Mouse (Mus musculus): ENCODE results near the gene Luc7l3.
"Not testable (repeated sequence)": the region's sequence is repeated elsewhere in the genome, so short reads cannot be mapped to it uniquely, and the experiment has no call there.

The Luc7l3 gene

DNA sequence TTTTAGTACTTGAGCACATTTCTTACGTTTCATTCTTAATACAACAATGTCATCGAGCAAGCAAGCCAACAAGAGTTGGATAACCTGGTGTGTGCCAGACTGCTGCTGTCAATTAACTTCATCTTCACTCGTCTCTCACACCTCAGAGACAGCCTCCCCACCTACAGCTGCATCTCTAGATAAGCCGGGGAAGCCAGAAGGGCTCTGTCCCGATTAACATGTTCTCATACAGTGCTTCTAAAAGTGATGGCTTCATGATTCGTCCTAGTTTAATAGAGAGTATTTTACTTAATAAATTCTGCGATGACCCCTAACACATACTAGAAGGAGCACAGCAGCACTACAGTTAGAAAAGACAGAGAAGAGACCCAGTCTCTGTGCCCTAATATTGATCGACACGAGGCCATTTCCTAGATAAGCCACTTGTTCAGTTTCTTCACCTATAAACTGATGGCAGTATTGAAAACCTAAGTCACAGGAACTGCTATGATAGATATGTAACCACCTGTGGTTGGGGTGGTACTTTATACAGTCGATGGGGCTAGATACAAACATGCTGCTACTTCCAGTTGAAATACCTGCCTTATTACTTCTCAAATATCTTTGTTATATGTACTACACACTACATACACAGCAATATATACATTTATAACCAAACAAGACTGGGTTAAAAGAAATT lies 31.6 kb downstream of the Luc7l3 start:
- no peak for DNase-seq

DNA sequence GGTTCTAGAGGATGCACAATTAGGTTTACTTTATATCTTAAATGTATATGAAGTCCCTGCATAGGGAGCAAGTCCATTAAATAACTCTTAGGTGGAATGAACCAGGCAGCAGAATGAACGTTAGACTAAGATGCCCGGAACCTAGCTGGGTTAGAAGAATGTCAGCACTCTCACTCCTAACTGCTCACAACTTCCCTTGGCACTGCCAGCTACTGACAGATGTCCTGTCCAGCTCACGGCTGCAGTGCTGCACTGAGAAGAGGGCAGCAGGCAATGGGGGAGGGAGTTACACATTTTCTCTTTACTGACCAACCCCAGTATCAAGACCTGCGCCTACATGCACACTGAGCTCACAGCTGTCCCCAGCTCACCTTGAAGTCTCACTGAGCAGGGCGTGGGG lies 34.7 kb downstream of the Luc7l3 start:
- DNase-seq = no peak

DNA sequence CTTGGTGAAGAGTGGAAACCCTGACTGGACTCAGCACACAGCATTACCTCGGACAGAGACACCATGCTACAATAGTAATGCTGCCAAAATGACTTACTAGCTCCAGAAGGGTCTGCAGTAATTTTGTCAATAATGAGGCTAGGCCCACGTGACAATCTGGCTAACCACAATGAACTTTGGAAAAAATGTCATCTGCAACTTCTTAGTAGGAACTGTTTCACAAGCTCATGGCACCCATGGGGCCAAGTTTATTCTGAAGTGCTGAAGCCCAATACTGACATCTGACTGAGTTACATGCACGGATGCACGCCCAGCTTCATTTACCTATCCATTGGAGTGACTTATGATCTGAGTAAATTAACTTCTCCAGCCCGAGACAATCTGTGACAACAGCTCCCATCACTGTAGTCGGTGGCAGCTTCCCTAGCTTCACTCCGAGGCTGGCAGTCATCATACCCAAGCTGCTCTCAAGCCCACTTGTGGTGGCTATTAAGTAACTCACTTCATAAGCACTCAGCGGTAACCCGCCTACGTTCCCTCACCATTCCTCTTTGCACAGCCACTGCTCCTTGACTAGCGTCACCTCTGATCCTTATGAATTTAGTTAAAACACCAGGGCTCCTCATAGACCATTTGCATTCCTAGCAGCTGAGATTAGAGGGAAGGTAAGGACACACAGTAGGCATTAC lies 35.8 kb downstream of the Luc7l3 start:
- DNase-seq = no peak

DNA sequence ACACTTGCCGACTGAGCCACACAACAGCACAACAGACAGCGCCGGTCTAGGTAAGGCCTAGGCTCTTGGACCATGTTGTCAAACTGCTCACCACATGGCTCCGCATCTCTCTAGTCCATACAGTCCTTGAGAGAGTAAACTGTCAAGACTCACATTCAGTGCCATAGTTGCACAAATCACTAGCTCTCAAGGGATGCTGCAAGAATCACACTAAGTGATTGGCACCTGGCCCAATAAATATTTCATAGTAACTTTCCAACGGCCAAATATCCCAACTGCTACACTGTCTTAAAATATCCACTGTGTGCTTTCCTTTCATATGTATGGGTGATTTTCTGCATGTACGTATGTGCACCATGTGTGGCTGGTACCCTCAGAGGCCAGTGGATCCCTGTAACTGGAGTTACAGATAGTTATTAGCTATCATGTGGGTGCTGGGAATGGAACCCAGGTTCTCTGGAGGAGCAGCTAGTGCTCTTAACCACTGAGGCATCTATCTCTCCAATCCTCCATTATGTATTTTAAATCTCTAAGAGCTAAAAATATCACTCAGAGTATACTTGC lies 38.2 kb downstream of the Luc7l3 start:
- DNase-seq = no peak

DNA sequence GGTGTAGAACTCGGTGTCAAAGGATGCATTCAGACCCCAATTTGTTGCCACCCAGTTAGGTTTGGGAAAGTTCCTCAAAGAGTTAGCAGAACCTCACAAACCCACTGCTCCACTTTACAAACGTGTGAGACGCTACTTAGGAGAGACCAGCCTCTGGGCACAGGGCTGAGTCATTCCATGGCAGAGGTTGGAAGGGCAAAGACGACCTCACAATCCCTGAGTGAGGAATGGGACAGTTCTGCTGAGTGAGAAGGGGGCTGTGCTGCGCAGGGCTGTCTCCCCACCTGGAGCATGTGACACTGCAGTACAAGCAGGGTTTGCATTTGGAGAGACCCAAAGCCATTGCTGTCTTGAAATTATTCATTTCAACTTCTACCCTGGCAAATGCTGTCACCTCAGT lies 39.5 kb downstream of the Luc7l3 start:
- DNase-seq = no peak

DNA sequence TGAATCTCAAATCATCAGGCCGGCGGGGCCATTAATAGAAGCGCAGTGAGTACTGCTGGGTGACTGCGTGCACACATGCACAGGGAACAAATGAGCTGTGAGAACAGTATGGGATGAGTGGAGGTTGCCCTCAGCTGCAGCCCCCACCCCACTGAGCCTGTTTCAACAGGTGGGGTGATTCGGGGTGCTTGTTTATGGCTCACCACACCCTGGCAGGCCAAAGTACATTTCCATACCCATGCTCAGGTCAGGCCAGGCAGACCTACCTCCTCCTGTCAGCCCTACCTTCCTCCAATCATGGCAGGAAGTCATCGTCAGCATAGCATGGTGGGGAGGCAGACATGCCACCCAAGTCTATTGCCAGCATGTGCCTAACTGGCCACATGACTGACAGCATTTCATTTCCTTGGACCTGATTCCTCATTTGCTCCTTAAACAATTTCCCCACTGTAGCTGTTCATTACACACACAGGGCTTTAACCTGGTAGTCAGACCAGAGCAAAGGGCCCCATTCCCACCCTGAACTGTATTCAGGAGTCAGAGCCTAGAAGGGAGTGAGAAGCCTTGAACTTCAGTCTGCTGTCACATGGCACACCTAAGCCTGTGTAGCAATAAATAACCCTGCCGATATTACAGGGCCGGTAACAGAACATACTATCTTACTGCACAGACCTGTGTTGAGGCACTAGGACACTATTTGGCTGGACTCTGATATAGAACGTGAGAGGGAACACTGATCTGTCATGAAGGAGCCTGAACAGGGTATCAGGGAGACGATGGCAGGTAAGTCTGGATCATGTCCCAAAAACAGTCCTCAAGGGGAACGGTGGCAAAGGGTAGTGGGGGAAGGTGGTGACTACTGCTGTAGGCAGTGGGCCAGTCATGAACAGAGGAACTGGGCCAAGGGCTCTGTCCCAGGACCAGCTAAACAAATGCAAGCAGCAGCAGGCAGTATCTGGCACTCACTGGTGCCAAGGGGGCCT lies 40.3 kb downstream of the Luc7l3 start, which contains the start of gene Gm21885:
Gene Gm21885, plus strand, starts transcription at position 675 of the 983 bp plus-strand sequence.
- no peak for DNase-seq

DNA sequence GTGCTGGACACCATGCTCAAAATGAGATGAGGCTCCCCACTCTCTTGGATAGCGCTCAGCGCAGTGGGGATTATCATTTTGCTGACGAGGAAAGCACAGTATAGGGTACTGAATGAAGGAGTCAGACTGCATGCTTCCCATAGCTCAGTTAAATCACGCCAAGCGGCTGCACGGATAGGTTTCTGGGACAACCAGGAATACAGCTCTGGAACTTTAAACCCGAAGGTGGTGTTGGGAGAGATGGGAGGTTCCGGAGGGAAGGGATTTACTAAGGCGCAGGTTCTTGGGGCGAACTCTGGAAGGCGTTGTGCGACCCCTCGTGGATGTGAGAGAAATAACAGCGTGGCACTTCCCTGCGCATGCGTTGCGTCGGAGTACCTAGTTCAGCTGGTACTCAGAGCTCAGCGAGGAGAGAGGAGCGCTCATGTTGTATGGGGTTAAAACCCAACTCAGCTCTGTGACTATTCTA lies 44.9 kb downstream of the Luc7l3 start:
- peak; percentile 94 for DNase-seq

DNA sequence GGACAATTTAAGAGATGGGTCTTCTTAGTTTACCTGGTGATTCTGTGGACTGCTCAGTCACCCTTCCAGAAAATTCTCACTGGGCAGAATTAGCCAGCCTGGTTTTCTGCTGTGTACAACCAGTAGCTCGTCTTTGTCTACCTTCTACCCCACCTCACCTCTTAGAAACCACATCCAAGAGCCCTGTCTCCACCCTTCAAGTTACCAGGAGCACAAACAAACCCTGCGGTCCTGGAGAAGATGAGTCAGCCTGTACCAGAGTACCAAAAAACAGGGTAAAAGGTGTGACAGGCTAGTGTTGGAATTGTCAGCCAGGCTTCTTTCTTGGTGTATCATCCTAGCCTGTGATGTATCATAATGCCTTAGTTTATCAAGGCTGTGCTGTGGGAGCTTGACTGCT lies 46.1 kb downstream of the Luc7l3 start:
- DNase-seq = no peak

DNA sequence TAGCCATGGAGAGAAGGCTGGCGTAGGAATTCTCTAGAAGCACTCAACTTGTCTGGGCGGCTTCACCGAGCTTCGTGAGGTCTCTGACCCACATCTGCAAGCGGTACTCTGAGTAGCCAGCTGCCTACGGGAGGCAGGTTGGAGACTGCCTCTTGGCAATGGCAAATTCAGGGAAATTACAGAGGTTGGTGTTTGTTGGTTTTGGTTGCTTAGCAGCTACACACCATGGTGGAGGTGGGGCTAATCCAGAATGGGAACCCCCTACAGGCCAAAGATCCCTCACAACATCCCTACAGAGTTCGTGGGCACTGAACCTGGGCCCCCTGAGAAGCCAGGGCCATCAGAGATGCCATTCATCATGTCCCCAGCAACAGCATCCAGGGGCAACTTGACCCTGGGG lies 46.6 kb downstream of the Luc7l3 start:
- no peak for DNase-seq

DNA sequence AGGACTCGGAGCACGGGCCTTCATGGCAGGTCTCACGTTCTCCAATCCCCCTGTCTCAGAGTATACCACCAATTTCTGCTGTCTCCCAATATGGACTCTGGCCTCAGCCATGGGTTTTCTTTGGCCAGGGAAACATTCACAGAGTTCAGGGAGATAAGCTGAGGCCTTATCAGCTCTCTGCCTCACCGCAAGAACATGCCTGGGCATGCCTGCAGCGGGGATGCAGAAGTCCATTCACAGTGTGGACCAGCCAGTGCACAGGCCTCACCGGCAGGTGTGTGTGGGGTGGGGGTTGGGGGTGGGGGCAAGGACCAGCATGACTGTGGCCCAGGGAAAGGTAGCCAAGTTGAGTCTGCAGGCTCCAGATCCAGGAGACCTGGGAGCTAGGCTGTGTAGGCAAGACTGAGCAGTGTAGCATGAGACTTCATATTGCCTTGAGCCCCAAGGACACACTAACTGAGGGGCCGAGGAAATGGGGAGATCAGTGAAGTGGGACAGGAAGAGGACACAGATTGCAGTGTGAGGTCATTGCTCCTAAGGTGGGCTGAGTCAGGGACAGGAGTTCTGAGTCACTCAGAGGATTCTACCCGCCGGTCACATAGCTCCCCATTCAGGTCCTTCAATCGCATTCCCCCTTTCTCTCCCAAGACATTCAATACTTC lies 47.5 kb downstream of the Luc7l3 start:
- no peak for DNase-seq

DNA sequence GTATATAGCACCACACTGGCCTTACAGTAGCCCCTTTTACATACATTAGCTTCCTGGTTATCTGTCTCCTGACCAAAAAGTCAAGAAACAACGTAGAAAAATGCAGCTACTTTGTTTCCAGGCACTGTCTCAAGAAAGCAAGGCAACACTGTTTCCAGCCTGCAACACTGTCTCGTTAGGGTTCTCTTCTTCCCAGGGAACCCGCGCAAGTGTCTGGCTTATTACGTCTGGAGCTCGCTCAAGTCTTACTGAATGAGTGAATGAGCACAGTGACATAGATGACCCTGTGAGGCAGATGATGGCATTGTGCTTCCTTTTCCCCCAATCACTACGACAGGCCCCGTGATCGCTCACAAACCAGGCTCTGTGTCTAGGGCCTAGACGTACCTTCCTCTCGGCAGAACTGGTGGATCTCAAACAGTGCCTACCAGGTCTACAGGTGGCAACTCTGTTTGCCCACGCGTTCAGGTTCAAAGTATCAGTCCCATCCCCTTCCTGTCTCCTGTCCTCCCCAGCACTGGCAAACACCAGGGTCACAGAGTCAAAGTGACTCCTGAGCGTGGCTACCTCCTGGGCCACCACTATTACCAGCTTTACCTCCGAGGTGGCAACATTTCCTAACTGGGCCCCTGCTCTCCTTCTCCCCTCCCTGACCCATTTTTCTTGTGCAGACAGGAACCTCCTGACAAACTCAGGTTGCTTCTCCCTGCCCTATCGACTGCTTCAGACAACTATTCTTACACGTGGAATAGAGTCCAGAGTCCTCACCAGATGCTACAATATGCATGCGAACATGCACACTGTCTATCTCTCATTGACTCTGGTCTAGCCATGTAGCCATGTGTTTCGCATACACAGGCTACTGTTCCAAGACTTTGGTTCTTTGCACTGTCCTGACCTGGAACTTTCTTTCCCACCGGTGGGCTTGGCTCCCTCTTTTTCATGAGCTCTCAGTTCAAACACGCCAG lies 48.5 kb downstream of the Luc7l3 start:
- DNase-seq = no peak

DNA sequence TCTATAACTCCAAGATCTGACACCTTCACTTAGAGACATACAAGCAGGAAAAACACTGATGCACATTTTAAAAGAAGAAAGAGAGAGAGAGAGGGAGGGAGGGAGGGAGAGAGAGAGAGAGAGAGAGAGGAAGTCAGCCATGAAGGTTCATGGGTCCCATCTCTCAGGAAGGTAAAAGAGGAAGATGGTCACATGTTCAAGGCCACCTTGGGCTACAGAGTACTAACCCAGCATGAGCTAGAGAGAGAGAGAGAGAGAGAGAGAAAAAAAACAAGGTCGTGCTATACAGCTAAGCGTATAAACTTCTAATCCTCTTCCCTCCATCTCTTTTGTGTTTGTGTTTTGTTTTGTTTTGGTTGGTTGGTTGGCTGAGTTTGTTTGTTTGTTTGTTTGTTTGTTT lies 50.8 kb downstream of the Luc7l3 start:
- no peak for DNase-seq

DNA sequence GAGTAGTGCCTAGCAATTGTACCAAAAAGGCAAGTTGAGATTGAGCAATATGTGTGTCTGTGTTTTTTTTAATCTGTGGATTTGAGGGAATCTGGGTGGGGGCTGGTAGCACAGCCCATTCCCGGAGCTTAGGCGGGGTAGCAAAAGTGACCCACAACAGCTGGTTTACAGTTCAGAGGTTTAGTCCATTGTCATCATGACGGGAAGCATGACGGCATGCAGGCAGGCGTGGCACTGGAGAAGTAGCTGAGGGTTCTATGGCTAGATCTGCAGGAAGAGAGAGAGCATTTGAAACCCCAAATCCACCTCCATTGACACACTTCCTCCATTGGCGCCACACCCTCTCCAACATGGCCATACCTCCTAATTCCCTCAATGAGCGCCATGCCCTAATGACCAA lies 51.9 kb downstream of the Luc7l3 start:
- no peak for DNase-seq

DNA sequence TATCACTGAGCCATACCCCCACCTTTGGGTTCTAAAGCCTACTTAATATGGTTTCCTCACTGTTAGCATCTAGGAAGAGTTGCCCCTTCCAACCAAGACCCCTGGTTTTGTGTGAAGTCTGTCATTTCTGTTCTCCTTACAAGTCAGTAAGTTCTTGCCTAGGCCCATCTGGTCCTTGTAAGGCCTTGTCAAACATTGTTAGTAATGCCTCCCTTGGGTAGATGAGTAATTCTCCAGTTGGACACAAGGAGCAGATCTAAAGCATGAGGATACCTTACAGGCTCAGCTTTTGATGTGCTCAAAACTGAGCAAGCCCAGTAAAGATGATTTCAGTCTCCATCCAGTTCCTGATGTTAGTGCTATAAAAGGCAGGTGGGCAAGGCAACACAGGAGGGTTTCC lies 53.0 kb downstream of the Luc7l3 start:
- no peak for DNase-seq

DNA sequence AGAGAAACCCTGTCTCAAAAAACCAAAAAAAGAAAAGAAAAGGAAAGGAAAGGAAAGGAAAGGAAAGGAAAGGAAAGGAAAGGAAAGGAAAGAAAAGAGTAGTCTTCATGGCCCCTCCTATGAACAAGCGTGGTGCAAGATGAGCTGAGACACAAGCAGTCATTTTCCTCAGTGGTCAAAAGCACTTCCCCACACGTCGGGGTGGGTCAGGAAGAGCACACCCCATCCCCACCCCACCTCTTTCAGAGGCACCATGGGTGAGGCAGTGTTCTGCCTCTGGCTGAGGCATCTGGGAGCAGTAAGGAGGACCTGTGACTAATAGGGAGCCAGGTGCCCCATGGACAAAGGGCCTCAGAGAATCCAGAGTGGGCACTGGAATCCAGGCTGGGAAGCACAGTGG lies 55.6 kb downstream of the Luc7l3 start:
- not testable (repeated sequence) for DNase-seq

DNA sequence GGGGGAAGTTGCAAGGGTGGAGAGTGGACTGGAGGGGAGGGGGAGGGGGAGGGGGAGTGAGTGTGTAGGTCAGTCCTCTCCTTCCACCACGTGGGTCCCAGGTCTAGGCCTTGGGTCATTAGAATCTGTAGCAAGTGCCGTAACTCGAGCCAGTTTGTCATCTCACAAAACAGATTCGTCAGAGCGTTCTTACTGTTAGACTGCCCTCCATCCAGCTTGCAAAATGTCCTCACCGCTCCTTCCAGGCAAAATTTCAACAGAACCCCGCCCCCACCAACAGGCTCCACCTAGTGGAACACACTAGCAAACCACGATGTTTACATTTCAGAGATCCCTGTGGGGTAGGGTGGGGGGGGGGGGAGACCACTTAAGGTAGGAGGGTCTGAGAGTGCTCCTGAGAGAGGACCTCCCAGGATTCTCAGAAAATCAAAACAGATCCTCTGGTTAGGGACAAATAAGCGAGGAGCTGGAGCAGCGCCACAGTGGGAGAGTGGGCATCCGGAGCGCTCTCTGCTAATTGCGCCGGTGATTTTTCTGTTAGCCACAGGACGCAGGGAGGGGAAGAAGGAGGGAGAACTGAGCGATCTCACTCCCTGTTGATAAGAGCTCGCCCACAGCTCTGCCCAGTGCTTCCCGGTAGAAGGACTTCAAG lies 56.5 kb downstream of the Luc7l3 start:
- DNase-seq = peak; percentile 58

DNA sequence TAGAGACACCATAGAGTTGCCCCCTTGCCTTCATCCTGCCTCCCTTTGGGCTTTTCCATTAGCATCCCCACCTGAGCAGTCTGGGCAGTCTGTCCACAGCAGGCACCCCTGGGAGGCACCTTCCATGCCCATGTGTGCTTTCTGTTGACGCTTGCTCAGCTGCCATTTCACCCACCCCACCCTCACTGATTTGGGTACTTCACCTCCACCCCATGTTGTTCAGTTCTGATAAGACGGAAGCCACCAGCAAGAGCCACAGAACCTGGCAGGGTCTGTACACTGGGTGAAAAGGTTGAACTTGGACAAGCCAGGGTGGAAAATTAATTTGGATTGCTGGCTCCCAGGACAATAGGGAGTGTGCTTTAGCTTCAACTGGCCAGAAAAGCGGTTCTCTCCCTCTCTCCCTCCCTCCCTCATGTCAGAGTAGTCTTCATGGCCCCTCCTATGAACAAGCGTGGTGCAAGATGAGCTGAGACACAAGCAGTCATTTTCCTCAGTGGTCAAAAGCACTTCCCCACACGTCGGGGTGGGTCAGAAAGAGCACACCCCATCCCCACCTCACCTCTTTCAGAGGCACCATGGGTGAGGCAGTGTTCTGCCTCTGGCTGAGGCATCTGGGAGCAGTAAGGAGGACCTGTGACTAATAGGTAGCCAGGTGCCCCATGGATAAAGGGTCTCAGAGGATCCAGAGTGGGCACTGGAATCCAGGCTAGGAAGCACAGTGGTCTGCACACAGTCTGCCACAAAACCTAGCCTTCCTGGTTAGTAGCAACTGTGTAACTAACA lies 60.0 kb downstream of the Luc7l3 start:
- no peak for DNase-seq

DNA sequence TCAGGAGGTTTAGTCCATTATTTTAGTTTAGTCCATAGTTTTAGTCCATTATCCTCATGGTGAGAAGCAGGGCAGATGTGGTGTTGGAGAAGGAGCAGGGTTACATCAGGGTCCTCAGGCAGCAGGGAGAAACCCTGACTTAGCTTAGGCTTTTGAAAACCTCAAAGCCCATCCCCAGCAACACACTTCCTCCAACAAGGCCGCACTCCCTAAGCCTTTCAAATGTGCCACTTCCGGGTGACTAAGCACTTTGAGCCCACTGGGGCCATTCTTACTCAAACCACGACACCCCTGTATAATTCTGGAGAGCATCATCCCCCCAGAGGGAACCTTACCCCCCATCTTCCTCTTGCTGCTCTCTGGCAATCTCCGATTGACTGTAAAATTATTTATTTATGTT lies 62.0 kb downstream of the Luc7l3 start:
- no peak for DNase-seq

DNA sequence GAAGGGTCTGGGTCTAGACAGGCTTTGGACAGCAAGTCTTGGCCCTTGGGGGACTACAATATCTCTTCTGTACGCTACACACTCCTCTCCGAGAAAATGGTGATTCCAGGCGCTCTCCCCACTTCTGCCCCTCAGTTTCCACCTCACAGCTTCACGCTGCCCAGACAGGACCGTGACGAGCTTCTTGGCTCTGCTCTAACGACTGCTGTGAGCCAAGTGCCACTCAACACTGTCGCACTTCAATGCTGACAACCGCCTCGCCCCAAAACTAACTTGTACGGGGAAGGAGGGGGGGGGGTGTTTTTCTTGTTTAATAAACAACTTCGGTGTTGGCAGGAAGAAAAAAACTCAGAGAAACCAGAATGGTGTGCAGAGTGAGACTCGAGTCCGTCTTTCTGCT lies 63.8 kb downstream of the Luc7l3 start:
- no peak for DNase-seq

DNA sequence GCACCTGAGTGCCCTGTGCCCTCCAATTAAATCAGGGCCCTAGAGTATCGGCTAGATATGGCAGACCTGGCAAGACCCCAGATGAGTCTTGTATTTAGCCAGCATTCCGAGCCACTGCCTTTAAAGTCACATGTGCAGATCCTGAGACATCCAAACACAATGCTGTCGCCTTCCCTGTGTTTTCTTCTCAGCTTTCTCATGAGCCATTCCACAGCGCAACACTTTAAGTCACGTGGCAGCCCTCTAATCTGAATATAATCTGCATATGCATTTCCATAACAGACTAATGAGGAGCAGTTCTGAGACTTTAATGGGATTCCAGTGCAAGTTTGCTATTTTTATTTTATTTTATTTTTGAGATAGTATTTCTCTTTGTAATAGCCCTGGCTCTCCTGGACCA lies 66.1 kb downstream of the Luc7l3 start:
- DNase-seq = no peak

All from cerebellum, adult 11 months (tissue).